Mouse (Mus musculus): ENCODE results near the gene Mmp11.

DNA sequence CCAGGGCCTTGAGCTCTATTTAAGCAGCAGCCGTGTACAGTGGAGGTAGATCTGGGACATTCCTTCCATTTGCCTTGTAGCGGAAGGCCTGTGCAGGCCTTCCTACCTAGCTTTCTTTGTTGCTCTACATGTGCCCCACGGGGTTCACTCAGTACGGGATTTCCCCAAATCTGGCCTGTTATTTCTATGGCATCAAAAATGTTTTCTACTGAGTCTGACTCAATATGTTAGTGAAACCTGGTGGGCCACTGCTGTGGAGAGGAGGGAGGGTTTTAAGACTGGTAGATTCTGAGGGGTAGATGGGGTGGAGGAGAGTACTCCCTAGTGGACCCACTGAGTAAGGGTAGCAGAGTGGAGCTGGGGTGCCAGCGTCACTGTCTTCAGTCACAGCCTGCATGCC lies 40.6 kb downstream of the Mmp11 start:
- TF ChIP-seq POLR2A (IDR thresholded peaks at IDR 0.05; ENCODE audit: borderline replicate concordance, control insufficient read depth, low read depth, low read length) (no peak), CTCF (IDR thresholded peaks at IDR 0.05; ENCODE audit: control insufficient read depth, insufficient read depth, low read length) (no peak)
